Mouse (Mus musculus) gastrocnemius, postnatal 36 days (tissue): Measurements from ENCODE around the gene Tex264. TPM values are rescaled to one million over a fixed set of nuclear protein-coding genes. Genes with fewer than 3 reads are reported as not detected.
"Not testable (repeated sequence)": the region's sequence is repeated elsewhere in the genome, so short reads cannot be mapped to it uniquely, and the experiment has no call there.

Source experiments
- DNase-seq, 2 experiments: peaks; one replicate each; pipeline ENCODE4 v3.0.0; 2022
- intact Hi-C: fragments of 180-260 bp; cut with DNase I; formaldehyde crosslinking; loops from one replicate; pipeline ENCODE4 v1.15.1; 2025
- total RNA-seq, 2 experiments: library from RNA; stranded (reverse); gene quantifications; 2 replicates each; pipeline ENCODE4 v1.2.3; 2021

Tex264 gene
- total RNA-seq, 2 experiments from 2014 or later, result 26.0 to 27.3 TPM

GRCm38 (mm10) chr9:106673860-106674259 lies 11.9 kb downstream of the Tex264 start:
- intact Hi-C loops, result loop anchor here (2.0 kb wide), 2 partner anchors 145 to 213 kb away; partner anchors contain the start of gene Rbm15b
- DNase-seq, result no peak

DNA sequence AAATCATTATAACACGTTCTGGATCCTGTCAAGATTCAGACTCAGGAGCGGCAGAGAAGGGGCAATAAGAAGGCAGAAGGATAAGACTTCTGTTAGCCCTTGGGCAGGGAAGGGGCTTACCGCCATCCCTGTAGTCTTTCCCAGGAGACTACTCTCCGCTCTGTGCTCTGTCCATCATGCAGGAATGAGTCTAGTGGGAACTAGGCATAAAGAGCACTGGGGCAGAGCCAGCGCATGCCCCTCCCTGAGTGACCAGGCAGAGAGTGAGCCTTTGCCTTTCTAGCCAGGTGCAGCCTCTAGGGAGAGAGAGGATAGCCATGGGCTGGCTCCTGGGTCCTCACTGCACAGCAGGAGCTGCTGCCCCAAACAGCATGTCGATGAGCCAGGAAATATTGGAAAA lies 20.9 kb downstream of the Tex264 start:
- DNase-seq, result no peak
- intact Hi-C loops, result no loop called here

DNA sequence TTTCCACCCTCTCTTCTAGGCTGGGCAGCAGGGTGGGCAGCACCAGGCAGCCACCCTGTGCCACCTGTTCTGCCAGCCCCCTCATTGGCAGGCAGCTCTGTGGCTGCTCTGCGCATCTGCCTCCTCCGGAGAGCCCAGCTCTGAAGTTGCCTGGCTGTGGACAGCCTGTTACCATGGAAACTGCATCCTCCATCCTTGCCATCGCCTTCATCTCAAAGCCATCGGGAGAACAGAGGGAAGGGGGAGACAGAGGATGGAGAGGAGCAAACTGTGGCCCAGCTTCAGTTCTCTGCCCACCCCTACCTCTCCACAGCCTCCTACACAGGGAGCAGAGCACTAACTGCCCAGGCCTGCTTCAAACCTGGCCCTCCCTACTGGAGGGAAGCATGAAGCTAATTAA lies 21.3 kb downstream of the Tex264 start:
- DNase-seq, result no peak
- intact Hi-C loops, result no loop called here

DNA sequence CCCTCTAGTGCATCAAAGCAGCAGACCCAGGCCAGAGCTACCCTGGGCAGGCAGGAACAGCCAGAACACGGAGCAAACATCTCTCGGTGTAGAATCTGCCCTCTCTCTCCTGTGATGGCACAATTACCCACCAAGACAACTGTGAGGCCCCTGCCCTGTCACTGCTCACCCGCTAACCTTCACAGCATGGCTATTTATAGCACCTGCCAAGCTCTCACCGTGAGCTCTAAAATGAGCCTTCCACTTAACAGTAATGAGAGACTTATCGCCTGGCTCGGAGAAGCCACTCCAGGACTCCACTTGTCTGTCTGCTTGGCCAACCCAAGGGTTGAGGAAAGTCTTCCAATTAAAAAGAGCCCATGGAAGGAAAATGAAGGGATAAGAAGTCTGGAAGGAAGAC lies 22.5 kb downstream of the Tex264 start:
- intact Hi-C loops, result no loop called here

GRCm38 (mm10) chr9:106659935-106660334 lies 25.8 kb downstream of the Tex264 start:
- intact Hi-C loops, result no loop called here
- no peak for DNase-seq

More for the DNA sequence above, 22.5 kb downstream of the Tex264 start:
- DNase-seq, result no peak

GRCm38 (mm10) chr9:106659441-106659840 lies 26.3 kb downstream of the Tex264 start:
- no peak for DNase-seq
- intact Hi-C loops, result no loop called here

GRCm38 (mm10) chr9:106657592-106657991 lies 28.1 kb downstream of the Tex264 start:
- DNase-seq, result no peak
- intact Hi-C loops, result no loop called here

DNA sequence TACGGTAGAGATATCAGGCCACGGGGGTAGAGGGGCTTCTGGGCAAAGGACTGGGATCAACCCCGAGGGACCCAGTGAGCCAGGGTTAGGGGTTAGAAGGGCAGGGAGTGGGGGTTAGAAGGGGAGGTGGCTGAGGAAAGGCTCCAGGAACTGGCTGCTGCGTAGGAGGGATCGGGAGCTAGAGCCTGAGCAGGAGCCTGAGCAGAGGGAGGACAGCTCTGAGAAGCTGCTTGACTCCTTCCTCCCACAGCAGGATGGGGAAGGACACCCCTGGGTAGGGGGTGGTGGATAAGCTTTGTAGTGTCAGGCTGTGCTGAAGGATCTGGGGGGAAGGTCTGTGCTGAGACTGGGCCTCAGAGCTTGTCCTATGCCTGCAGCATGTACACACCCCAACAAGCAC lies 28.9 kb downstream of the Tex264 start:
- DNase-seq, result no peak
- intact Hi-C loops, result no loop called here

DNA sequence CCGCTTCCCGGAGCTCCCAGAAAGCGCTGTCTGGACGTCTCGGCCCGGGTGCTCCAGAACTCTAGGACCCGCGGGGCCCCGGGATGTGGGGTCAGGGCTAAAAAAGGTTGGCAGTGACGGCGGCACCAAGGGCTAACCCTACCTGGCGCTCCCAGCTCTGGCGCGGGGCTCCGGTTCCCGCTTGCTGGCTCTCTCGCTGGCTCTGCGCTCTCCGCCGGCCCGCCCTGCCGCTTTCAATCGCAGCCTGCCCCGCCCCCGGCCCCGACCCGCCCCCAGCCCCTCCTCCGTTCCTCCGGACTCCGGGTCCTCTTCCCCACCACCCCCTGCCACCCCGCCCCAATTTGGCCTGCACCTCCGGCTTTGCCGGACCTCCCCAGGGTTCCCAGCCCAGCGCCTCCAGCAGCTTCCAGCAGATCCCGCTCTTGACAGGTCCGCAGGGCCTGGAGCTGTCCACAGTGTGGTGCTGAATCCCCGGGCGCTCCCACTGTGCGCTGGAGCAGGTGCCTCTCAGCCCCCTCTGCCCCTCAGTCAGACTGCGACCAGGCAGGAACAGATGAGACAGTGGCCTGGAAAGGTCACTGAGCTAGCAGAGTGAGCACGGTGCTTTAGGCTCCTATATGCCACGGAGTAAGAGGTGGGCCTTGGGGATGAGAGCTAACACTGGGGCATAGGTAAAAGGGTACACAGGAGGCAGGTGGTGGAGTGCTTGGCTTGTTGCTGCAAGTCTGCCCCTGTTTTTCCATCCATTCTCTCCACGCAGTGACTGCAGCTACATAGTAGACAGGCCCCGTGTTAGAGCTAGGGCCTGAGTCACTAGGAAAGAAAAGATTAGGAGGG lies 29.6 kb downstream of the Tex264 start, which contains the start of gene Grm2:
TSS of gene Grm2 (minus strand) at position 199 of the 837 bp plus-strand sequence.
- peak; percentile 31 to 40 for DNase-seq
- intact Hi-C loops, result no loop called here

GRCm38 (mm10) chr9:106652720-106653119 lies 33.0 kb downstream of the Tex264 start:
- intact Hi-C loops, result no loop called here
- no peak for DNase-seq

DNA sequence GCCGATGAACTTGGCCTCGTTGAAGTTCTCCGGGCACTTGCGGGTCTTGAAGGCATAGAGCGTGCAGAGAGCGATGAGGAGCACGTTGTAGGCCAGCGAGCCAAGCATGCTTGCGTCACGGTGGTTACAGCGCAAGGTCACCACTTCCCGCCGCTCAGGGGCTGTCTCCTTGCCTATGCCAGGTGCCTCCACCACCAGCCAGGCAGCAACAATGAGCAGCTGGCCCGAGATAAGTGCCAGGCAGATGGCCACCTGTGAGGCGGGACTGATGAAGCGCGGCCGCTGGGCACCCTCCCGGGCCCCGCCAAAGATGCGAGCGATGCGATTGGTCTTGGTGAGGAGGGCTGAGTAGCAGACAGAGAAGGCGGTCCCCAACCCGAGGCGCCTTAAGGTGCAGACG lies 38.5 kb downstream of the Tex264 start:
- intact Hi-C loops, result no loop called here
- no peak for DNase-seq

DNA sequence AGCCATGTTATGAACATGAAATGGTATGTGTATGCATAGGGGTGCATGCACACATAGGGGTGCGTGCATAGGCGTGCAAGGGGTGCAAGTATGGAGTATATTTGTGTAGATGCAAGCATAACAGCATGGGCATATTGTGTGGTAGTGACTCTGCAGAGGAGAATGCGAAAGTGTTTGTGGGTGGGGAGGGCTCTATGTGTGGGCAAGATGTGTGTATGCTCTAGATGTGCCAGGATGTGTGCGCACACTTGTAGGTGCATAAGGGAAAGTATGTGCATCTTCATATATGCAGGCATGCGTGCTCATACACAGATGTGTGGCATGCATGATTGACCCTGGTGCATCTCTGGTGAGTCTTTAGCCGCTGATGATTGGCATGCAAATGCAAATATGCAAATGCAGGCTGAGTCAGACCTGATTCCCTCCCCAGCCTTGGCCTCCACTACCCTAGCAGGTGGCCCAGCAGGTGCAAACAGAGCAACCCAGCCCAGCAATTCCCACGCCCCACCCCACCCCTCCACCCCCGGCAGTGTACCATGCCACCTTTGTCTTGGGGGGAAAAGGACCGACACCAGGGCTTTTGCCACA lies 39.9 kb downstream of the Tex264 start:
- intact Hi-C loops, result no loop called here
- DNase-seq, result no peak

DNA sequence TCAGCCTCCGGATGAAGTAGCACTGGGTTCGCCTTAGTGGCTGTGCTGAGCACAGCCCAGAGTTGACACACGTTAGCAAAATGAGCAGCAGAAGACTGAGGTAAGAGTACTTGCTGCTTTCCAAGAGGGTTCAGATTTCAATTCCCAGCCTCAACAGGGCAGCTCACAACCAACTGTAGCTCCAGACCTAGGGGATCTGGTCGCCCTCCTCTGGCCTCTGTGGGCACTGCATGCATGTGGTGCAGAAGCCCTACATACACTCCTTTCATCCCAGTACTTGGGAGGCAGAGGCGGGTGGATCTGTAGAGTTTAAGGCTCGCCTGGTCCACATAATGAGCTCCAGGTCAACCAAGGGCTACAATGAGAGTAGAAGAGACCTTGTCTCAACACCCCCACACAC lies 41.9 kb downstream of the Tex264 start:
- no peak for DNase-seq
- intact Hi-C loops, result no loop called here

GRCm38 (mm10) chr9:106643128-106643527 lies 42.6 kb downstream of the Tex264 start:
- peak; percentile 34 to 52 for DNase-seq
- intact Hi-C loops, result no loop called here

GRCm38 (mm10) chr9:106641346-106641745 lies 44.4 kb downstream of the Tex264 start:
- intact Hi-C loops, result no loop called here
- DNase-seq, result no peak

- DNase-seq, result no peak
- intact Hi-C loops, result no loop called here
Measured at GRCm38 (mm10) chr9:106638154-106638553, 47.6 kb downstream of the Tex264 start.

- intact Hi-C loops, result no loop called here
Measured at GRCm38 (mm10) chr9:106632185-106632584, 53.5 kb downstream of the Tex264 start.

DNA sequence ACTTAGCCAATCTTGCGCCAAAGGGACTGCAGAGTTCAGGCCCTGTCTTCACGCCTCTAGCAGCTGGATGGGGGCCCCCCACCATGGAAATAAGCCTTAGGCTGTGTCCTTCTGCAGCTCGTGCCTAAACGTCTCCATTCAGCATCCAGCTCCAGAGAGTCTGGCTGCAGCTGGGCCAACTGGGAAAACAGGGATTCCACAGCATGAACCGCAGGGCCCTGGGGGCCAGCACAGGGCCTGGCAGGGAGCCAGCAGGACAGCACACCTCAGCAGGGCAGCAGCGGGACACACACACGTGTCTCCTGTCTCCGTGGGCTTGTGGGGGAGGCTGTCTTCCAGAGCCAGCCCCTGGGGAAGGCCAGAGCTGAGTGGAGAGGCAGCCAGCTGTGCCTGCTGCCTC lies 57.9 kb downstream of the Tex264 start:
- intact Hi-C loops, DNase-seq: not testable (repeated sequence)

More at GRCm38 (mm10) chr9:106632185-106632584, 53.5 kb downstream of the Tex264 start:
- DNase-seq, result no peak

GRCm38 (mm10) chr9:106626282-106626681 lies 59.4 kb downstream of the Tex264 start, which contains the start of gene Iqcf6:
Gene Iqcf6 (plus strand): TSS chr9:106626582.
- intact Hi-C loops, result no loop called here
- no peak for DNase-seq

- intact Hi-C loops, result no loop called here
- DNase-seq, result no peak
Measured at GRCm38 (mm10) chr9:106617496-106617895, 68.2 kb downstream of the Tex264 start.

DNA sequence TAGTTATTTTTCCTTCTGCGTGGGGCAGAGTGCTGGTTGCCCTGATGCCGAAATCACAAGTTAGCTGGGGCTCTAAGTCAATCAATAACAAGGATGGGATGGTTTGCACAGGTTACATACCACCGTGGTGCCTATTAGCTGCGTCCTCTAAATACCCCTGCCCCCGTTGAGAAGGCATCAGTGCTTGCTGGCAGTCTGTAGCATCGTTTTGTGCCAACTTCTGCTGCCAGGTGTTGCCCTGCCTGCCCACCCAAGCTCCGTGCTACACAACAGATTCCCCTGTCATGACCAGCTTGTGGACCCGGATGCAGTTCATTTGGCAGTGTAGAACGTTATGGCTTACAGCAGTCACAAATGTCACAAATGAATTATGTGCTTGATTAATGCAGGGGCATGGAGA lies 69.4 kb downstream of the Tex264 start:
- intact Hi-C loops, result no loop called here
- no peak for DNase-seq

GRCm38 (mm10) chr9:106614616-106615015 lies 71.1 kb downstream of the Tex264 start:
- DNase-seq, result no peak
- intact Hi-C loops, result no loop called here
